Mouse (Mus musculus) forebrain, postnatal 0 days (tissue): Measurements from ENCODE around the gene Kctd11. TPM values are rescaled to one million over a fixed set of nuclear protein-coding genes. Genes with fewer than 3 reads are reported as not detected.
"Not testable (repeated sequence)": the region's sequence is repeated elsewhere in the genome, so short reads cannot be mapped to it uniquely, and the experiment has no call there.

ENCODE experiments used
- ATAC-seq: fragments of 200-750 bp; cut with Nextera tagmentation; 2 replicates; pipeline ENCODE4 v1.8.0; 2017; ENCODE audit warnings: mild to moderate bottlenecking, moderate library complexity
- DNase-seq: peaks from one replicate; pipeline ENCODE4 v3.0.0-alpha.2; 2015
- H3K27ac ChIP-seq: fragments of 300-500 bp; sonication (generic); 2 replicates; pipeline ENCODE4 v1.5.1; 2014; ENCODE audit warnings: low read depth, mild to moderate bottlenecking, antibody characterized with exemption, low read length, moderate library complexity, mixed read lengths
- H3K27me3 ChIP-seq: fragments of 300-500 bp; sonication (generic); 2 replicates; pipeline ENCODE4 v1.6.1; 2014; ENCODE audit warnings: mild to moderate bottlenecking, low read length, mixed read lengths; ENCODE audit not compliant: insufficient read depth
- H3K36me3 ChIP-seq: fragments of 300-500 bp; sonication (generic); 2 replicates; pipeline ENCODE4 v1.6.1; 2014; ENCODE audit warnings: mild to moderate bottlenecking, moderate library complexity; ENCODE audit not compliant: insufficient read depth
- H3K4me1 ChIP-seq: fragments of 300-500 bp; sonication (generic); 2 replicates; pipeline ENCODE4 v1.6.1; 2014; ENCODE audit warnings: antibody characterized with exemption; ENCODE audit not compliant: insufficient read depth
- H3K4me2 ChIP-seq: fragments of 300-500 bp; sonication (generic); 2 replicates; pipeline ENCODE4 v1.6.1; 2014; ENCODE audit warnings: low read depth, mild to moderate bottlenecking, moderate library complexity
- H3K4me3 ChIP-seq: fragments of 300-500 bp; sonication (generic); 2 replicates; pipeline ENCODE4 v1.5.1; 2014; ENCODE audit warnings: low read depth, low read length, mixed read lengths
- H3K9ac ChIP-seq: fragments of 300-500 bp; sonication (generic); 2 replicates; pipeline ENCODE4 v1.6.1; 2014; ENCODE audit warnings: mild to moderate bottlenecking
- H3K9me3 ChIP-seq: fragments of 300-500 bp; sonication (generic); 2 replicates; pipeline ENCODE4 v1.6.1; 2016; ENCODE audit warnings: low read length
- CTCF ChIP-seq: sonication (generic); IDR thresholded peaks from 2 replicates; pipeline ENCODE4 v1.5.1; 2016; ENCODE audit warnings: antibody characterized with exemption, control low read depth, low read depth
- WGBS: fragments of 180-500 bp; shearing (Covaris S2); extraction: QIAGEN DNeasy Blood & Tissue Kit; methylation state at CpG from one replicate; pipeline ENCODE4 v1.1.7; 2014; 5-methylcytosine and 5-hydroxymethylcytosine counted together
- polyA plus RNA-seq: library from polyadenylated mRNA; unstranded; fragments of >200 nt; fragmentation: Nextera tagmentation; extraction: Ambion mirVana; gene quantifications from 2 replicates; pipeline ENCODE4 v1.2.1, GENCODE M21; 2015
- total RNA-seq: library from RNA; depleted of rRNA; stranded (reverse); fragments of >200 nt; gene quantifications from 2 replicates; pipeline ENCODE4 v1.2.3, GENCODE M21; 2014

The Kctd11 gene
- total and polyA plus RNA-seq, 2 experiments from 2014 or later: 0.88 to 1.0 TPM

GRCm38 (mm10) chr11:69921114-69922011, 40.2 kb upstream of the Kctd11 start, which contains the start of gene Eif5a:
TSS of gene Eif5a (minus strand) at chr11:69921958.
- ATAC-seq (peak; percentile 96), DNase-seq (peak; percentile 100)
- Histone ChIP-seq H3K9ac (peak within 1 kb of the TSS; percentile 87), H3K27ac (peak within 1 kb of the TSS; percentile 95), H3K4me3 (peak within 1 kb of the TSS; percentile 84), H3K27me3 (no peaks in the 10 kb centered on the region), H3K4me2 (peak within 1 kb of the TSS; percentile 95), H3K9me3 (no peaks in the 10 kb centered on the region), H3K4me1 (peaks cover 7% of the 10 kb centered on the region; the same call in 1 of the 2 replicates), H3K36me3 (peaks cover 28% of the 10 kb centered on the region)
- WGBS: under 1% methylated on average over 76 of the region's 78 CpGs
- peak; percentile 84 for TF ChIP-seq CTCF

- DNase-seq (peak; percentile 9), ATAC-seq (no peak)
- H3K4me1 ChIP-seq: peaks cover 7% of the 10 kb centered on the region; the same call in 1 of the 2 replicates
- H3K27me3 ChIP-seq: no peaks in the 10 kb centered on the region
- no peaks in the 10 kb centered on the region for H3K9me3 ChIP-seq
- H3K27ac ChIP-seq: peak overlapping the region; percentile 95
- H3K9ac ChIP-seq: peak overlapping the region; percentile 87
- H3K36me3 ChIP-seq: peaks cover 37% of the 10 kb centered on the region
- WGBS: under 1% methylated on average over 52 of the region's 65 CpGs
- peak overlapping the region; percentile 84 for H3K4me3 ChIP-seq
- H3K4me2 ChIP-seq: peak overlapping the region; percentile 95
- TF ChIP-seq CTCF: no peak
Observed at GRCm38 (mm10) chr11:69920266-69921031, 39.2 kb upstream of the Kctd11 start.

- Histone ChIP-seq H3K27ac (peak overlapping the region; percentile 95), H3K4me1 (peaks cover 9% of the 10 kb centered on the region), H3K4me2 (peak overlapping the region; percentile 95), H3K27me3 (no peaks in the 10 kb centered on the region), H3K4me3 (peak overlapping the region; percentile 84), H3K36me3 (peaks cover 44% of the 10 kb centered on the region), H3K9me3 (no peaks in the 10 kb centered on the region), H3K9ac (peak overlapping the region; percentile 87)
- TF ChIP-seq CTCF: no peak
- WGBS: 2% methylated on average over 17 of the region's 17 CpGs
- ATAC-seq (no peak), DNase-seq (peak; percentile 71)
Observed at GRCm38 (mm10) chr11:69919661-69920265, 38.6 kb upstream of the Kctd11 start.

GRCm38 (mm10) chr11:69919053-69919452, 37.8 kb upstream of the Kctd11 start:
- H3K27me3 ChIP-seq: no peaks in the 10 kb centered on the region
- H3K27ac ChIP-seq: no peak overlapping the region
- ATAC-seq (no peak), DNase-seq (no peak)
- H3K4me2 ChIP-seq: peak overlapping the region; percentile 95
- WGBS: 83% methylated on average over 9 of the region's 9 CpGs
- no peaks in the 10 kb centered on the region for H3K9me3 ChIP-seq
- TF ChIP-seq CTCF: no peak
- peaks cover 45% of the 10 kb centered on the region for H3K36me3 ChIP-seq
- peak overlapping the region; percentile 84; the same call in 1 of the 2 replicates for H3K4me3 ChIP-seq
- peak overlapping the region; percentile 87 for H3K9ac ChIP-seq
- H3K4me1 ChIP-seq: peaks cover 12% of the 10 kb centered on the region

- H3K9ac ChIP-seq: no peak overlapping the region
- peaks cover 49% of the 10 kb centered on the region for H3K36me3 ChIP-seq
- TF ChIP-seq CTCF: no peak
- DNase-seq (no peak), ATAC-seq (no peak)
- no peak overlapping the region for H3K4me3 ChIP-seq
- no peaks in the 10 kb centered on the region for H3K27me3 ChIP-seq
- no peaks in the 10 kb centered on the region for H3K9me3 ChIP-seq
- no peak overlapping the region for H3K27ac ChIP-seq
- peaks cover 12% of the 10 kb centered on the region for H3K4me1 ChIP-seq
- WGBS: 85% methylated on average over 5 of the region's 5 CpGs
- H3K4me2 ChIP-seq: no peak overlapping the region
Observed at GRCm38 (mm10) chr11:69918118-69918517, 36.9 kb upstream of the Kctd11 start.

GRCm38 (mm10) chr11:69917379-69917948, 36.3 kb upstream of the Kctd11 start:
- 89% methylated on average over 8 of the region's 8 CpGs for WGBS
- H3K4me2 ChIP-seq: no peak overlapping the region
- H3K27me3 ChIP-seq: no peaks in the 10 kb centered on the region
- H3K9me3 ChIP-seq: no peaks in the 10 kb centered on the region
- no peak overlapping the region for H3K9ac ChIP-seq
- no peak for DNase-seq
- no peak for TF ChIP-seq CTCF
- peaks cover 56% of the 10 kb centered on the region for H3K36me3 ChIP-seq
- no peak for ATAC-seq
- no peak overlapping the region for H3K27ac ChIP-seq
- H3K4me1 ChIP-seq: peaks cover 12% of the 10 kb centered on the region
- no peak overlapping the region for H3K4me3 ChIP-seq

GRCm38 (mm10) chr11:69916652-69917378, 35.6 kb upstream of the Kctd11 start:
- not testable (repeated sequence) for H3K27me3 ChIP-seq, H3K9me3 ChIP-seq, DNase-seq, H3K4me2 ChIP-seq, H3K9ac ChIP-seq, H3K4me3 ChIP-seq, ATAC-seq, H3K27ac ChIP-seq
- 62% methylated on average over 7 of the region's 7 CpGs for WGBS
- Histone ChIP-seq H3K36me3 (peaks cover 62% of the 10 kb centered on the region), H3K4me1 (peaks cover 12% of the 10 kb centered on the region)
